Mouse (Mus musculus): ENCODE data around the gene Dglucy. TPM values are rescaled to one million over a fixed set of nuclear protein-coding genes. Genes with fewer than 3 reads are reported as not detected.

Gene Dglucy
- polyA plus RNA-seq, 1 experiment from 2014 or later: 0.49 TPM

GRCm38 (mm10) chr12:100769871-100770270, 9.0 kb upstream of the Dglucy start:
- DNase-seq (ENCODE audit: low spot score): no peak
- no peaks in the 10 kb centered on the region for H3K36me3 ChIP-seq
- no peaks in the 10 kb centered on the region for H3K27me3 ChIP-seq (ENCODE audit: insufficient read depth, poor library complexity, severe bottlenecking)
- no peaks in the 10 kb centered on the region for H3K4me1 ChIP-seq
- H3K27ac ChIP-seq: no peak overlapping the region
- WGBS: 91% methylated on average over 6 of the region's 6 CpGs
- no peaks in the 10 kb centered on the region for H3K9me3 ChIP-seq
- no peak overlapping the region for H3K4me3 ChIP-seq

- no peak overlapping the region for H3K4me3 ChIP-seq
- no peaks in the 10 kb centered on the region for H3K9me3 ChIP-seq
- no peaks in the 10 kb centered on the region for H3K27me3 ChIP-seq (ENCODE audit: insufficient read depth, poor library complexity, severe bottlenecking)
- H3K36me3 ChIP-seq: no peaks in the 10 kb centered on the region
- H3K27ac ChIP-seq: no peak overlapping the region
- DNase-seq (ENCODE audit: low spot score): no peak
- no peaks in the 10 kb centered on the region for H3K4me1 ChIP-seq
- WGBS: 79% methylated on average over 3 of the region's 3 CpGs
Observed at GRCm38 (mm10) chr12:100770765-100771164, 8.1 kb upstream of the Dglucy start.

DNA sequence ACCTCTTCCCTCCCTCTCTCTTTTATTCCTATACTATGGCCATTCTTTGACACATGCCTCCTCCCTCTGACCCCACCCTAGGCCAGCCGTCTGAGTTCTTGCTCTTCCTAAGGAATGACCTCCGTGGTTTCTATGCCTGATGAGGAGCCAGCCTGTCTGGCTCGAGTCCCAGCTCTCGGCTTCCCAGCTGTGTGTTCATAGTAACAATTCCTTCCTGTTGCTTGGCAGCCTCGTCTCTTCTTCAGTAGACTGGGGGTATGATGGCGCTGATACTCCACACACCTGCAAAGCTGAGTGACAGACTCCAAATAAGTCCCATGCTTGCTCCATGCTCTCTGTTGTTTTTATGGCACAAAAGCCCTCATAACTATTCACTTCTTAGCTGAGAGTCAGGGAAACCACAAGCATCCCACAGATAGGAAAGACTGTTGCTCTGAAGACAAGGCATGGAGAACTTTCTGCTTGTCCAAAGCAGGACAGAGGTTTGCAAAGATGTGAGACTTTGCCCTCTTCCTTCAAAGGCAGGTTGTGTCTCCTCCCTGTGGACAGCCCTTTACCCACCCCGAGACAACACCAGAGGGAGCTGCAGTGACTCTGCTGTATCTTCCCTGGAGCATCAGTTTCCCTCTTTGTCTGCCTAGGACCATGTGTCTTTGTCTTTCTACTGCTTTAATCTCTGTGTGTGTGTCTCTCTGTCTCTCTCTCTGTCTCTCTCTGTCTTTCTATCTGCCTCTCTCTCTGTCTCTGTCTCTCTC, 6.5 kb upstream of the Dglucy start:
- H3K9me3 ChIP-seq: no peaks in the 10 kb centered on the region

DNA sequence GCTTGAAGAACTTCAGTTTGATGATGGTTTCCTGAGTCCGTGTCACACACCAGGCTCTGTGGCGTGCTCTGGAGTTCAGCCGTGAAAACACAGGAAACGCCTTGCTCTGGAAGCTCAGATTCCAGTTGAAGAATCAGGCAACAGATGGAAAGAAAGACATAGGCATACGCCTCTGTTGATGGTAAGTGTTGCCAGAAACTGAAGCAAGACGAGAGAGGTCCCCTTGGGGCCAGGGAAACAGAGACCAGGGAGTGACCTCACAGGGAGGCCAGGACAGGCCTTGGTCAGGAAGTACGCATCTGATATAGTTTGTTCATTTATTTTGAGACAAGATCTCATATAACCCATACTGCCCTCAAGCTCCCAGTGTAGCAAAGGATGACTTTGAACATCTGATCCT, 4.1 kb upstream of the Dglucy start:
- Histone ChIP-seq H3K9me3 (no peaks in the 10 kb centered on the region), H3K27me3 (ENCODE audit: insufficient read depth, poor library complexity, severe bottlenecking) (no peaks in the 10 kb centered on the region), H3K27ac (no peak overlapping the region), H3K36me3 (no peaks in the 10 kb centered on the region), H3K4me1 (peaks cover 10% of the 10 kb centered on the region; the same call in 1 of the 2 replicates), H3K4me3 (no peak overlapping the region)
- WGBS: 66% methylated on average over 7 of the region's 7 CpGs
- no peak for DNase-seq (ENCODE audit: low spot score)

More for the DNA sequence above, 6.5 kb upstream of the Dglucy start:
- no peak overlapping the region for H3K4me3 ChIP-seq
- no peak overlapping the region for H3K27ac ChIP-seq
- H3K4me1 ChIP-seq: no peaks in the 10 kb centered on the region
- WGBS: 49% methylated on average over 7 of the region's 7 CpGs
- no peak for DNase-seq (ENCODE audit: low spot score)
- no peaks in the 10 kb centered on the region for H3K27me3 ChIP-seq (ENCODE audit: insufficient read depth, poor library complexity, severe bottlenecking)
- H3K36me3 ChIP-seq: no peaks in the 10 kb centered on the region

GRCm38 (mm10) chr12:100775291-100775690, 3.6 kb upstream of the Dglucy start:
- peaks cover 10% of the 10 kb centered on the region; the same call in 1 of the 2 replicates for H3K4me1 ChIP-seq
- H3K27ac ChIP-seq: no peak overlapping the region
- H3K36me3 ChIP-seq: no peaks in the 10 kb centered on the region
- no peaks in the 10 kb centered on the region for H3K9me3 ChIP-seq
- H3K27me3 ChIP-seq (ENCODE audit: insufficient read depth, poor library complexity, severe bottlenecking): no peaks in the 10 kb centered on the region
- no peak overlapping the region for H3K4me3 ChIP-seq
- no peak for DNase-seq (ENCODE audit: low spot score)

GRCm38 (mm10) chr12:100775911-100776581, 2.8 kb upstream of the Dglucy start:
- 73% methylated on average over 8 of the region's 8 CpGs for WGBS
- DNase-seq (ENCODE audit: low spot score): no peak
- no peaks in the 10 kb centered on the region for H3K36me3 ChIP-seq

DNA sequence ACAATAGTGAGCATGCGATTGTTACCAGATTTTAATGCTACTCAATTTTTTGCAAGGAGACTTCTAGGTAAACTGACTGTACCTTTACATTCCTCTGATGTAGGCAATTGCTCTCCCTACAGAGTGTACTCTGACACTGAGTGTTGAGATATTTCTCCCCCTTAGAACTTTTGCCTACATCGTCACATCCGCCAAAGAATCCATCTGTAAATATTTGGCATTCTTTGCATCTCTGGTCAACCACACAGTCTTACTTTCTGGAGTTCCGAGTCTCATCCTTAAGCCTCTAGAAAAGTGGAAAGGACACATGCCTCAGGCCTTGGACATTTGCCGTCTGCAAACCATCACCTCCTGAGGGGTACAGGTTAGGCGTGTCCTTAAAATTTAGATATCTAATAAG, 1.9 kb upstream of the Dglucy start:
- no peak for DNase-seq (ENCODE audit: low spot score)
- peaks cover 10% of the 10 kb centered on the region; the same call in 1 of the 2 replicates for H3K4me1 ChIP-seq
- no peak overlapping the region for H3K27ac ChIP-seq
- 76% methylated on average over 6 of the region's 6 CpGs for WGBS
- H3K27me3 ChIP-seq (ENCODE audit: insufficient read depth, poor library complexity, severe bottlenecking): no peaks in the 10 kb centered on the region
- no peaks in the 10 kb centered on the region for H3K36me3 ChIP-seq
- H3K9me3 ChIP-seq: no peaks in the 10 kb centered on the region
- H3K4me3 ChIP-seq: no peak overlapping the region

More at GRCm38 (mm10) chr12:100775911-100776581, 2.8 kb upstream of the Dglucy start:
- H3K4me3 ChIP-seq: no peak overlapping the region
- H3K27me3 ChIP-seq (ENCODE audit: insufficient read depth, poor library complexity, severe bottlenecking): no peaks in the 10 kb centered on the region
- H3K4me1 ChIP-seq: peaks cover 10% of the 10 kb centered on the region; the same call in 1 of the 2 replicates
- no peaks in the 10 kb centered on the region for H3K9me3 ChIP-seq
- H3K27ac ChIP-seq: no peak overlapping the region

DNA sequence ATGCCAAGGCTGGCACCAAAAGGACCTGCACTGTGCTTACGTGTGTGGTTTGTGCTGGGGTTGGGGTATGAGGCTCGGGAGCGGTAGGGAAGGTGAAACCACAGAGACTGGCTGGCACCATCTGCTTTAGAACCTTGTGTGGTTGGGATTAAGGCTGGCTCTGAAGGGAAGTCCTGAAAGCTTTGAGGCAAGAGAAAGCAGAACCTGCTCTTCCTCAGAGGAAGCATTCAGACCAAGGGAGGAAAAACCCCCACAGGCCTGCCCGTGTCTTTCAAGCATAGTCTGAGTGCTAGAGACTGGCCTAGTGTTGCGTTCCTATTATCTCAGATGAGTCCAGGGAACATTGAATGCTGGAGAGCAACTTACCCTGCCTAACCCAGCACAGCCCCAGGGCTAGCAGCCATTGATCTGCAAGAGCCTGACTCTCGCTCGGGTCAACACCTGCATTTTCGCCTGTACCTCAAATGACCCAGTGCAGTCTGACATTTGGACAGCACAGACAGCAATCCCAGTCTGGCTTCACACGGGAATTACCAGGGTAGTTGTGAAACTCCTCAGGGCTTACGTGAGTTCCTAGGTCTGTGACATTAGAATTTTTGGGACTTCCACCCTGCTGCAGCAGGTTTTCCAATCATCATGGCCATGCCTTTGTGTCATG, 452 bp upstream of the Dglucy start:
- Histone ChIP-seq H3K4me1 (peaks cover 10% of the 10 kb centered on the region; the same call in 1 of the 2 replicates), H3K36me3 (no peaks in the 10 kb centered on the region), H3K4me3 (no peak overlapping the region), H3K27ac (0 out of 2 replicates have a peak overlapping the region, but pooled peaks have one; percentile 54), H3K9me3 (no peaks in the 10 kb centered on the region), H3K27me3 (ENCODE audit: insufficient read depth, poor library complexity, severe bottlenecking) (no peaks in the 10 kb centered on the region)
- 83% methylated on average over 10 of the region's 10 CpGs for WGBS
- DNase-seq (ENCODE audit: low spot score): no peak

GRCm38 (mm10) chr12:100780416-100780815, 1.6 kb downstream of the Dglucy start:
- H3K27ac ChIP-seq: no peak overlapping the region
- peaks cover 11% of the 10 kb centered on the region; the same call in 1 of the 2 replicates for H3K4me1 ChIP-seq
- H3K36me3 ChIP-seq: no peaks in the 10 kb centered on the region
- no peaks in the 10 kb centered on the region for H3K9me3 ChIP-seq
- no peak overlapping the region for H3K4me3 ChIP-seq
- 90% methylated on average over 10 of the region's 10 CpGs for WGBS
- no peaks in the 10 kb centered on the region for H3K27me3 ChIP-seq (ENCODE audit: insufficient read depth, poor library complexity, severe bottlenecking)
- no peak for DNase-seq (ENCODE audit: low spot score)

GRCm38 (mm10) chr12:100781428-100782120, 2.7 kb downstream of the Dglucy start:
- Histone ChIP-seq H3K27me3 (ENCODE audit: insufficient read depth, poor library complexity, severe bottlenecking) (no peaks in the 10 kb centered on the region), H3K27ac (no peak overlapping the region), H3K36me3 (no peaks in the 10 kb centered on the region), H3K9me3 (no peaks in the 10 kb centered on the region), H3K4me1 (peaks cover 13% of the 10 kb centered on the region; the same call in 1 of the 2 replicates), H3K4me3 (no peak overlapping the region)
- WGBS: 90% methylated on average over 13 of the region's 13 CpGs
- no peak for DNase-seq (ENCODE audit: low spot score)

- H3K36me3 ChIP-seq: no peaks in the 10 kb centered on the region
- H3K4me3 ChIP-seq: no peak overlapping the region
- H3K27ac ChIP-seq: no peak overlapping the region
- no peaks in the 10 kb centered on the region for H3K9me3 ChIP-seq
- no peak for DNase-seq (ENCODE audit: low spot score)
- 72% methylated on average over 2 of the region's 2 CpGs for WGBS
- no peaks in the 10 kb centered on the region for H3K27me3 ChIP-seq (ENCODE audit: insufficient read depth, poor library complexity, severe bottlenecking)
- H3K4me1 ChIP-seq: peaks cover 9% of the 10 kb centered on the region; the same call in 1 of the 2 replicates
Observed at GRCm38 (mm10) chr12:100784152-100784551, 5.3 kb downstream of the Dglucy start.

DNA sequence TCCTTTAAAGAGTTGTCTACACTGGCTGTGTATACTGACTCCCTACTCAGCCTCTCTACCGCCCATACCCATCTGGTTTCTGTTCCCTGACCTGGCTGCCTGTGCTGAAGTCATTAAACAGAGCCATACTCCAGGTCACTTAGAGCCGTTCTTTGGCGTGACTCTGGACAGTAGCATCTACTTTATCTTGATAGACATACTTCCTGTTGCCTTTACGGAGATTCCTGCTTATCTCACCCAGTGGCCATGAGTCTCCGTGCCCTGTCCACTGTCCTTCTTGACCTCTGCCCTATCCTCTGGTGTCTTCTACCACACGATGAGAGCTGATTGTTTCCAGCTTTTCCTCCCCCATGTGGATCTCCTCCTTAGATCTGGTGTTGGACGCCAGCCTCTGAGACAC, 6.5 kb downstream of the Dglucy start:
- 17% methylated on average over 7 of the region's 7 CpGs for WGBS
- no peak overlapping the region for H3K4me3 ChIP-seq
- no peak for DNase-seq (ENCODE audit: low spot score)
- H3K9me3 ChIP-seq: no peaks in the 10 kb centered on the region
- no peak overlapping the region for H3K27ac ChIP-seq
- H3K4me1 ChIP-seq: 0 out of 2 replicates have a peak, but pooled peaks cover 9% of the 10 kb centered on the region
- H3K27me3 ChIP-seq (ENCODE audit: insufficient read depth, poor library complexity, severe bottlenecking): no peaks in the 10 kb centered on the region
- no peaks in the 10 kb centered on the region for H3K36me3 ChIP-seq

Measured in heart, embryonic 10.5 days (tissue).